Mouse (Mus musculus): ENCODE measurements around the gene 4930523C07Rik.

DNA sequence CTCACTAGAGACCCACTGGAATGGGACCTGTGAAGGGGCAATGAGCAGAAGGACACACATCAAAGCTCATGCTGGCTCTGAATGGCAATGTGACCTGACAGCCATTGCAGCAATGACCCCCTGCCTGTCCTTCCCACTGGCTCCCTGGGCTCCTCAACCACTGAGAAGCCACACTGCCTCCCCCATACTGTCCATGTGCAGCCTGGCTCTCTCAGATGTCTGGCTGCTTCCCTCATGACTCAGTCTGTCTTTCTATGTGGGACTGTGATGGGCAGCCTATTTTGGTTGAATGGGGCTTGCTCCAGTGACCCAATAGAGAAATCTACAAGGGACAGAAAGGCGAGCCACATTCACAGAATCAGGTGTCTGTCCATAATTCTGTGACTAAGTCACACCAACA is 38.5 kb downstream of the 4930523C07Rik start:
- TF ChIP-seq MAX (IDR thresholded peaks at IDR 0.05), result no peak
- TF ChIP-seq CTCF (IDR thresholded peaks at IDR 0.05; ENCODE audit: control insufficient read depth, insufficient read depth, insufficient read length), result no peak
- TF ChIP-seq CEBPB (IDR thresholded peaks at IDR 0.05; ENCODE audit: low read depth), result no peak
- TF ChIP-seq USF1 (IDR thresholded peaks at IDR 0.05; ENCODE audit: low read depth), result no peak

All from C2C12 (cell line).